Mouse (Mus musculus) embryonic facial prominence, embryonic 12.5 days (tissue): ENCODE measurements around the gene Cdk14. TPM values are rescaled to one million over a fixed set of nuclear protein-coding genes. Genes with fewer than 3 reads are reported as not detected.

ENCODE experiments used
- ATAC-seq: fragments of 200-750 bp; cut with Nextera tagmentation; 2 replicates; pipeline ENCODE4 v1.8.0; 2017; ENCODE audit not compliant: insufficient number of reproducible peaks, insufficient read depth, low FRiP score, low TSS enrichment
- H3K27ac ChIP-seq: fragments of 300-500 bp; sonication (generic); 2 replicates; pipeline ENCODE4 v1.5.1; 2016; ENCODE audit warnings: mild to moderate bottlenecking
- H3K27me3 ChIP-seq: fragments of 300-500 bp; sonication (generic); 2 replicates; pipeline ENCODE4 v1.6.1; 2016; ENCODE audit warnings: mild to moderate bottlenecking, moderate library complexity
- H3K36me3 ChIP-seq: fragments of 300-500 bp; sonication (generic); 2 replicates; pipeline ENCODE4 v1.6.1; 2016; ENCODE audit warnings: mild to moderate bottlenecking
- H3K4me1 ChIP-seq: fragments of 300-500 bp; sonication (generic); 2 replicates; pipeline ENCODE4 v1.6.1; 2016
- H3K4me2 ChIP-seq: fragments of 300-500 bp; sonication (generic); replicated peaks from 2 replicates; pipeline ENCODE4 v1.6.1; 2016; ENCODE audit warnings: mild to moderate bottlenecking, moderate library complexity
- H3K4me3 ChIP-seq: fragments of 300-500 bp; sonication (generic); 2 replicates; pipeline ENCODE4 v1.5.1; 2016; ENCODE audit warnings: mild to moderate bottlenecking
- H3K9ac ChIP-seq: fragments of 300-500 bp; sonication (generic); 2 replicates; pipeline ENCODE4 v1.6.1; 2016; ENCODE audit warnings: mild to moderate bottlenecking, moderate library complexity
- H3K9me3 ChIP-seq: fragments of 300-500 bp; sonication (generic); 2 replicates; pipeline ENCODE4 v1.6.1; 2016; ENCODE audit warnings: mild to moderate bottlenecking, moderate library complexity
- WGBS: fragments of 180-500 bp; shearing (Covaris S2); methylation state at CpG from one replicate; pipeline ENCODE4 v1.1.7; 2016; 5-methylcytosine and 5-hydroxymethylcytosine counted together
- polyA plus RNA-seq: library from polyadenylated mRNA; unstranded; fragments of >200 nt; fragmentation: Nextera tagmentation; extraction: Ambion mirVana; gene quantifications from 2 replicates; pipeline ENCODE4 v1.2.1, GENCODE M21; 2016

Gene Cdk14
- polyA plus RNA-seq, 1 experiment from 2014 or later: 36.1 TPM

- Histone ChIP-seq H3K9me3 (no peaks in the 10 kb centered on the region), H3K9ac (no peak overlapping the region), H3K36me3 (no peaks in the 10 kb centered on the region), H3K4me2 (no peak overlapping the region), H3K27ac (no peak overlapping the region), H3K27me3 (no peaks in the 10 kb centered on the region), H3K4me1 (0 out of 2 replicates have a peak, but pooled peaks cover 3% of the 10 kb centered on the region), H3K4me3 (no peak overlapping the region)
- 20% methylated on average over 1 of the region's 1 CpGs for WGBS
- no peak for ATAC-seq
Observed at GRCm38 (mm10) chr5:5175090-5175489, 245.0 kb downstream of the Cdk14 start.

GRCm38 (mm10) chr5:5166086-5166485, 254.0 kb downstream of the Cdk14 start:
- no peak overlapping the region for H3K4me2 ChIP-seq
- no peaks in the 10 kb centered on the region for H3K9me3 ChIP-seq
- no peaks in the 10 kb centered on the region for H3K27me3 ChIP-seq
- no peaks in the 10 kb centered on the region for H3K4me1 ChIP-seq
- no peak overlapping the region for H3K27ac ChIP-seq
- no peaks in the 10 kb centered on the region for H3K36me3 ChIP-seq
- H3K4me3 ChIP-seq: no peak overlapping the region
- no peak overlapping the region for H3K9ac ChIP-seq
- no peak for ATAC-seq
- WGBS: 31% methylated on average over 2 of the region's 2 CpGs

- Histone ChIP-seq H3K9me3 (no peaks in the 10 kb centered on the region), H3K27me3 (no peaks in the 10 kb centered on the region), H3K4me2 (no peak overlapping the region), H3K27ac (no peak overlapping the region), H3K4me1 (no peaks in the 10 kb centered on the region), H3K36me3 (no peaks in the 10 kb centered on the region), H3K4me3 (no peak overlapping the region), H3K9ac (no peak overlapping the region)
- 88% methylated on average over 5 of the region's 5 CpGs for WGBS
- ATAC-seq: no peak
Observed at GRCm38 (mm10) chr5:5164326-5164725, 255.8 kb downstream of the Cdk14 start.

GRCm38 (mm10) chr5:5163823-5164222, 256.3 kb downstream of the Cdk14 start:
- H3K9me3 ChIP-seq: no peaks in the 10 kb centered on the region
- ATAC-seq: no peak
- no peaks in the 10 kb centered on the region for H3K36me3 ChIP-seq
- no peaks in the 10 kb centered on the region for H3K4me1 ChIP-seq
- no peak overlapping the region for H3K4me3 ChIP-seq
- H3K9ac ChIP-seq: no peak overlapping the region
- WGBS: 96% methylated on average over 2 of the region's 2 CpGs
- H3K27ac ChIP-seq: no peak overlapping the region
- no peaks in the 10 kb centered on the region for H3K27me3 ChIP-seq
- H3K4me2 ChIP-seq: no peak overlapping the region

GRCm38 (mm10) chr5:5159521-5159920, 260.6 kb downstream of the Cdk14 start:
- Histone ChIP-seq H3K4me1 (no peaks in the 10 kb centered on the region), H3K27ac (no peak overlapping the region)

GRCm38 (mm10) chr5:5139855-5140254, 280.3 kb downstream of the Cdk14 start:
- Histone ChIP-seq H3K4me3 (no peak overlapping the region), H3K9me3 (no peaks in the 10 kb centered on the region), H3K4me2 (no peak overlapping the region), H3K27ac (no peak overlapping the region), H3K36me3 (no peaks in the 10 kb centered on the region), H3K9ac (no peak overlapping the region), H3K27me3 (no peaks in the 10 kb centered on the region), H3K4me1 (no peaks in the 10 kb centered on the region)
- ATAC-seq: no peak
- 83% methylated on average over 5 of the region's 5 CpGs for WGBS

More at GRCm38 (mm10) chr5:5159521-5159920, 260.6 kb downstream of the Cdk14 start:
- Histone ChIP-seq H3K9me3 (no peaks in the 10 kb centered on the region), H3K9ac (no peak overlapping the region), H3K36me3 (no peaks in the 10 kb centered on the region), H3K27me3 (no peaks in the 10 kb centered on the region), H3K4me2 (no peak overlapping the region), H3K4me3 (no peak overlapping the region)
- no peak for ATAC-seq
- 85% methylated on average over 1 of the region's 1 CpGs for WGBS

GRCm38 (mm10) chr5:5134905-5135511, 285.1 kb downstream of the Cdk14 start:
- no peak overlapping the region for H3K9ac ChIP-seq
- no peak overlapping the region for H3K4me3 ChIP-seq
- 87% methylated on average over 13 of the region's 13 CpGs for WGBS
- no peak overlapping the region for H3K4me2 ChIP-seq
- H3K27me3 ChIP-seq: no peaks in the 10 kb centered on the region
- no peak overlapping the region for H3K27ac ChIP-seq
- no peak for ATAC-seq
- H3K36me3 ChIP-seq: no peaks in the 10 kb centered on the region
- H3K9me3 ChIP-seq: no peaks in the 10 kb centered on the region
- H3K4me1 ChIP-seq: no peaks in the 10 kb centered on the region

GRCm38 (mm10) chr5:5134143-5134904, 285.8 kb downstream of the Cdk14 start:
- H3K9ac ChIP-seq: no peak overlapping the region
- no peak overlapping the region for H3K27ac ChIP-seq
- ATAC-seq: no peak
- H3K27me3 ChIP-seq: no peaks in the 10 kb centered on the region
- no peak overlapping the region for H3K4me2 ChIP-seq
- no peaks in the 10 kb centered on the region for H3K9me3 ChIP-seq
- H3K36me3 ChIP-seq: no peaks in the 10 kb centered on the region
- H3K4me3 ChIP-seq: no peak overlapping the region
- 86% methylated on average over 6 of the region's 6 CpGs for WGBS
- H3K4me1 ChIP-seq: no peaks in the 10 kb centered on the region

GRCm38 (mm10) chr5:5128852-5129251, 291.3 kb downstream of the Cdk14 start:
- H3K4me2 ChIP-seq: no peak overlapping the region
- no peak overlapping the region for H3K4me3 ChIP-seq
- H3K27me3 ChIP-seq: no peaks in the 10 kb centered on the region
- no peaks in the 10 kb centered on the region for H3K36me3 ChIP-seq
- no peaks in the 10 kb centered on the region for H3K4me1 ChIP-seq
- no peak overlapping the region for H3K9ac ChIP-seq
- WGBS: 86% methylated on average over 1 of the region's 1 CpGs
- H3K27ac ChIP-seq: no peak overlapping the region
- H3K9me3 ChIP-seq: no peaks in the 10 kb centered on the region
- ATAC-seq: no peak

- WGBS: 90% methylated on average over 4 of the region's 4 CpGs
- Histone ChIP-seq H3K4me2 (no peak overlapping the region), H3K9ac (no peak overlapping the region), H3K36me3 (no peaks in the 10 kb centered on the region), H3K9me3 (no peaks in the 10 kb centered on the region), H3K27ac (no peak overlapping the region), H3K27me3 (no peaks in the 10 kb centered on the region), H3K4me3 (no peak overlapping the region), H3K4me1 (no peaks in the 10 kb centered on the region)
- ATAC-seq: no peak
Observed at GRCm38 (mm10) chr5:5124645-5125044, 295.5 kb downstream of the Cdk14 start.

GRCm38 (mm10) chr5:5116775-5117522, 303.2 kb downstream of the Cdk14 start:
- ATAC-seq: no peak
- Histone ChIP-seq H3K9me3 (no peaks in the 10 kb centered on the region), H3K4me3 (no peak overlapping the region), H3K27me3 (no peaks in the 10 kb centered on the region), H3K4me2 (no peak overlapping the region), H3K9ac (no peak overlapping the region), H3K4me1 (peaks cover 7% of the 10 kb centered on the region; the same call in 1 of the 2 replicates), H3K27ac (no peak overlapping the region), H3K36me3 (no peaks in the 10 kb centered on the region)
- 91% methylated on average over 5 of the region's 5 CpGs for WGBS

- H3K4me1 ChIP-seq: peaks cover 15% of the 10 kb centered on the region
- H3K4me3 ChIP-seq: no peak overlapping the region
- no peak overlapping the region for H3K4me2 ChIP-seq
- ATAC-seq: no peak
- 73% methylated on average over 1 of the region's 1 CpGs for WGBS
- H3K27me3 ChIP-seq: no peaks in the 10 kb centered on the region
- H3K36me3 ChIP-seq: no peaks in the 10 kb centered on the region
- H3K27ac ChIP-seq: no peak overlapping the region
- no peaks in the 10 kb centered on the region for H3K9me3 ChIP-seq
- H3K9ac ChIP-seq: no peak overlapping the region
Observed at GRCm38 (mm10) chr5:5115546-5115945, 304.6 kb downstream of the Cdk14 start.
